Mouse (Mus musculus) natural killer cell, adult 2 months (primary cell): ENCODE measurements around the gene Kcnk13.
"Not testable (repeated sequence)": the region's sequence is repeated elsewhere in the genome, so short reads cannot be mapped to it uniquely, and the experiment has no call there.

Experiments used
- DNase-seq, 2 experiments: peaks; one replicate each; pipeline ENCODE4 v3.0.0; 2022; ENCODE audit warnings: low spot score in 2 of 2

The Kcnk13 gene

DNA sequence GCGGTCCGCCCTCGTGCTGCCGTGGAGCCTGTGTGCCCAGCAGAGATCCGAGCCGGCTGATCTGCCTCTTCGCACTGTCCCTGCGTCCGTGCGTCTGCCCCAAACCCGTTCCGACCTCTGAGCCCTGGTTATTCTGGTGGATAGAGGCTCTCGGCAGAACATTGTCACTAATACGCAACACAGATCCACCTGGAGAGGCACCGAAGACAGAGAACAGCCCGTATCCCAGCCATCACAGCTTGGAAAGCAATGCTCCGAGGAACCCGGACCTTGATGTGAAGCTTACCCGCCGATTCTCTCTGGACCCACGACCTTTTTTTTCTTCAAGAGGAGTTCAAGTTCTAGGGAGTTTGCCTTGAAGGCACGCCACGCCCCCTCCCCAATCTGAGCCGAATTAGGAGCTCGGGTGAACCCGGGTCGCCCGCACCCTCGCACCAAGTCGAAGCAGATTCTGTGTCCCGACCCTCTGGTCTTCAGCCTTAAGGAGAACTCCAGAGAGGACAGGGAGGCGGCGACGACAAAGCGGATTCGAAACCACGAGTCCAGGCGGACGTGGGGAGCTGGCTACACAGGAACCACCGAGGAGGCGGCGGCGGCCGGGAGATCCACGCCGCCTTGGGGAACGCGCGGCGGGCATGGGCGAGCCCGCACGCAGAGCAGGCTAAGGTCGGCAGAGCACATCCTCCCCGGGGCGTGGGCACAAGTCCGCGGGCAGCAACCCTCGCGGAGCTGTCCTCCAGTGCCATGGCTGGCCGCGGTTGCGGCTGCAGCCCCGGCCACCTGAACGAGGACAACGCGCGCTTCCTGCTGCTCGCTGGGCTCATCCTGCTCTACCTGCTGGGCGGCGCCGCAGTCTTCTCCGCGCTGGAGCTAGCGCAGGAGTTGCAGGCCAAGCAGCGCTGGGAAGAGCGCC, 1.2 kb downstream of the Kcnk13 start:
- no peak for DNase-seq

DNA sequence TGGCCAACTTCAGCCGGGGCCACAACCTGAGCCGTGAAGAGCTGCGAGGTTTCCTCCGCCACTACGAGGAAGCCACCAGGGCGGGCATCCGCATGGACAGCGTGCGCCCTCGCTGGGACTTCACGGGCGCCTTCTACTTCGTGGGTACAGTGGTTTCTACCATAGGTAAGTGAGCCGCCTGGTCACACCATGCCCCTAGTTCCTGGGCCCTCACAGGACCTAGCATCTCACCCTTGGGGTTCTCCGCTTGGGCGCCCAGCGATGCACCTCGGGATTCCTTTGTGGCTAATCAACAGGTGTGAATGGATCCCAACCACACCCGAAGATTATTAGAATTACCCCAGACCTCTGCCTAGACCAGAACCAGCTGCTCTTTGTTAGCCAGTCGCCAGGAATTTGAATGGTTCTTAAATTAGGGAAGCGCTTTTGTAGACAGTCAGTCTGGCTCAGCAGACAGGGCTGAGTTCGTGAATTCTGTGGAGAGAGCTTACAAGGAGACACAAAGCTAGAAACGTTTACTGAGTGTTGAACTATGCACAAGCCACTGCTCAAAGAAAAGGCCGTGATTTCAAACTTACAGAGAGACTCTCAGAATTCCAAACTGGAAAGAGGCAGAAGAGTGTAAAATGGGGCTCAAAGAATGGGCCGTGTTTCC, 1.9 kb downstream of the Kcnk13 start:
- peak in 1 of 2 experiments; percentile 9 for DNase-seq

DNA sequence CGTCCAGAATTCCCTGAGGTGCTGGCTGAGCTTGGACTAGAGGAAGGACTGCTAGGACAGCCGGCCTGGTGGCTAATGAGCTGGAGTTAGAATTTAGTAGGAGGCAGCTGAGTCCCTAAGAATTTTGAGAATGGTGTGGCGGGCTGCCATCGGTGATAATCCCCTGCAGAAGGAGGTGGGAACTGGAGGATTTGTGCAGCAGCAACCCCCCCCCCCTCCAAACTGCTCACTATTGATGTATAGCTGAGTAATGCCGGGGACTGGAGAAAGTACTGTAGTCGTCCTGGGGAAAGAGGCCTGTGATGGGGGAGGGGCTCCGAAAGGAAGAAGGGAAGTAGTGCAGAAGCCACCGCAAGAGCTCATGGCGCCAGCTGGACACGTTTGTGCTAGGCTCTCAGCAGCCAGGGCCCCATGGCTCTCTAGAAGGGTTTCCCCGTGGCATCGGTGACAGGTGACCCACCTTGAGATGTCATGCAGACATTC, 2.6 kb downstream of the Kcnk13 start:
- DNase-seq, result no peak

DNA sequence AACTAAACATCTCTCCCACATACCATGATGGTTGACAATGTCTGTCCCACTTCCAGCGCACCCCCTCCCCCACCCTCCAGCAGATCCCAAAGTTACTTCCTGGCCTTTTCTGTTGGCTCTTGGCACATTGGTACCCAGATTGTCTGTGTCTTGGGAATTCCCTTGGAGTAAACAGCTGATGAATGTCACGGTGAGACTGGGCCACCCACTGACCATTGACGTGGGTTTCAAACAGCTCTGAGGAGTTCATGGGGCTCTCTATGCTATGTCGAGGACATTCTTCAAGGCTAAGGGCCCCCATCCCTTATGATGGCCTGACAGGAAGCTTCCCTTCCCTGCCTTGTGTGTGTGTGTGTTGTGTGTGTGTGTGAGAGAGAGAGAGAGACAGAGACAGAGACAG, 5.6 kb downstream of the Kcnk13 start:
- DNase-seq, result no peak

DNA sequence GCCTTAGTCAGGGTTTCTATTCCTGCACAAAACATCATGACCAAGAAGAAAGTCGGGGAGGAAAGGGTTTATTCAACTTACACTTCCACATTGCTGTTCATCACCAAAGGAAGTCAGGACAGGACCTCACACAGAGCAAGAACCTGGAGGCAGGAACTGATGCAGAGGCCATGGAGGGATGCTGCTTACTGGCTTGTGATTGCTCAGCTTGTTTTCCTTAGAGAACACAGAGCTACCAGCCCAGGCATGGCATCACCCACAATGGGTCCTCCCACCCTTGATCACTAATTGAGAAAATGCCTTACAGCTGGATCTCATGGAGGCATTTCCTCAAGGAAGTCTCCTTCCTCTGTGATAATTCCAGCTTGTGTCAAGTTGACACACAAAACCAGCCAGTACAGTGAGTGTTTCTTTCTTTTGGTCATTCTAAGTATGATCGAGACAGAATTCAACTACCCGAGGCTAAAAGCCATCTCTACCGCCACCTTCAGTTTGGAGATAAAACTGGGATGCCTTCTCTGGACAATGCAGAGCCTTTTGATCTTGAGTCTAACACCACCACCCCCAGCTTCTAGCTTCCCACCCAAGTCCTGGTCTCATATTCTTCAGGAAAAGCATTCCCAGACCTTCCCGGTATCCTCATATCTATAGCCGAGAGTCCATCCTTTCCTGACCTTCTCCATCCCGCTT, 7.1 kb downstream of the Kcnk13 start:
- not testable (repeated sequence) for DNase-seq

DNA sequence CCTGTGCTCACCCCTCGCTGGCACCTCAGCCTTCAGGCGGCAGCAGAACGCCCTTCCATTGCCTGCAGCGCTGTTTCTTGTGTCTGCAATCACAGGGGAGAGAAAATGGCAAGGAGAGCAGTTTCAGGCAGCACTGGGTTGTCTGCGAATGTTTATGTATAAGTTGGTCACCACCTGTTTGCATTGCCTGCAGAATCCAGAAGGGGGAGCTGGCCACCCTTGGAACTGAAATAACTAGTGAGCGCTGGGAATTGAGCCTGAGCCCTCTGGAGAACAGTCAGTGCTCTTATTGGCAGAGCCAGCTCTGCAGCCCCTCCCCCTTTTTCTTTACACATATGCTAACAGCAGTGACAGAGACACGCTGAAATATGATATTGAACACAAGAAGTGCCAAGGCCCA, 8.5 kb downstream of the Kcnk13 start:
- DNase-seq, result no peak

DNA sequence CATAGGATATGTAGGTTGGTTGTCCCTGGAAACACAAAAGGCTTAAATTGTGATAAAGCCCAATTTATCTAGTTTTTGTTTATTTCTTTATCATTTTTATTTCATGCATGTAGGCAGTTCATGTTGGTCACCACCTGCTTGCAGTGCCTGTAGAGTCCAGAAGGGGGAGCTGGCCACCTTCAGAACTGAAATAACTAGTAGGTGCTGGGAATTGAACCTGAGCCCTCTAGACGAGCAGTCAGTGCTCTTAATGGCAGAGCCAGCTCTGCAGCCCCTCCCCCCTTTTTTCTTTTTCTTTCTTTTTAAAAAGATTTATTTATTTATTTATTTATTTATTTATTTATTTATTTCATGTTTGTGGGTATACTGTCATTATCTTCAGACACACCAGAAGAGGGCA, 9.4 kb downstream of the Kcnk13 start:
- no peak for DNase-seq

DNA sequence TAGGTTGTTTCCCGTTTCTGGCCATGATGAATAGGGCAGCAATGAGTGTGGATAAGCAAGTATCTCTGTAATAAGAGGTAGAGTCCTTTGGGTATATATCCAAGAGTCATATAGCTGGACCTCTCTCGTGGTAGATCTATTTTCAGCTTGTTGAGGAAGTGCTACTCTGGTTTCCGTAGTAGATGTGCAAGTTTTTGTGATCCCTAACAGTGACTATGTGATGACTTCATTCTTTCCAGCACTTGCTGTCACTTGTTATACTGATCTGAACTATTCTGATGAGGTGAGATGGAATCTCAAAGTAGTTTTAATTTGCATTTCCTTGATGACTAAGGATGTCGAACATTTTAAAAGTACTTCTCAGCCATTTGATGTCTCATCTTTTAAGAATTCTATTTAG, 15.2 kb downstream of the Kcnk13 start:
- DNase-seq, result no peak

DNA sequence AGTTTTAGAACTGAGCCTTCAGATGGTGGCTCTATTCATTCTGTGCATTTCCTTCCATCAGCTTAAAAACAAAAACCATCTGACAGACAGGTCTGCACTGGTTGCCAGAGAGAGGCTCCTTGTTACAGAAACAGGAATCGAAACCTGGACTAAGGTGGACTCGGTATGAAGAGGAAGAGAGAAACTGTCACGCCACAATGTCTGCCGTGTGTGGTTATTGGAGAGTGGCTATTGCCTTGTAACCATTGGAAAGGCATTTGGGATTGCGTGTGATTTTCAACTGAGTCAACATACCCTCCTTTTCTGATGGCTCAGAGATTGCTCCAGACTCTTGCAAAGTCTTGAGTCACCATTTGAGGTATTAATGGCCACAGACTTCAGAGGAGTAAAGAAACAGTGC, 22.5 kb downstream of the Kcnk13 start:
- peak in 1 of 2 experiments; percentile 21 for DNase-seq

DNA sequence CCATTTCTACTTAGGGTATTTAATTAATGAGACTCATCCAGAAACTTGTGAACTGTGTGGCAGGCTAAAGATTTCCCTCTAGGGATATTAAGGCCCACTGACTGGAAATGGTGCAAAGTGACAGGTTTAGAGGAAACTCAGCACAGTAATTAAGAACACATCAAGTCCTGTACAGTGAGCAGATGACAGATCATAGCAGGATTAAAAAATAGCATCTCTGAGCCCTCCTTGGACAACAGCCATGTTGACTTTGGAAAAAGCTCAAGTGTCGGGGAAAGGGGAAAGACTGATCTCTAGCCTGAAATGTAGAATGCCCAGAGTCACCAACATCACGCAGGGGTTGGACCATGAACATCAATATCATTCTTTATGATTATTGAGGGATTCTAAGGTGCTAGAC, 23.8 kb downstream of the Kcnk13 start:
- no peak for DNase-seq

DNA sequence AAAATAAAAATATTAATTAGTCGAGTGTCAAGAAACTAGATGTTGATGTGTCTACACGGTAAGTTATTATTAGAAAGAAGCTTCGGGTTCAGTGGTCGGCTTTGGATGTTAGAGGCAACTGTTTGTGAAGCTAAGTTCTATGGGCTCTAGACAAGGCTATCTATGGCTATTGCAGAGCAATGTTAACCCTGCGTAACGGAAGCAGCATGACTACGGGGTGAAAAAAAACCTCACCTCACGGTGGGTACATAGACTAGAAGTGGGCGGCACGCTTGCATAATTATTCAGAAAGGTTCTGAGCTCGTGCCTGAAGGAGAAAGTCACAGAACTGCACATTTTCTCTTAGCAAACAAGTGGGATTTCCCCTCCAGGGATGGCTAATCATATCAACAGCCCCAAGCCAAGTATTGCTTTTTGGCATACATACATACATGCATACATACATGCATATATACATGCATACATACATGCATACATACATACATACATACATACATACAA, 28.1 kb downstream of the Kcnk13 start:
- DNase-seq, result no peak

DNA sequence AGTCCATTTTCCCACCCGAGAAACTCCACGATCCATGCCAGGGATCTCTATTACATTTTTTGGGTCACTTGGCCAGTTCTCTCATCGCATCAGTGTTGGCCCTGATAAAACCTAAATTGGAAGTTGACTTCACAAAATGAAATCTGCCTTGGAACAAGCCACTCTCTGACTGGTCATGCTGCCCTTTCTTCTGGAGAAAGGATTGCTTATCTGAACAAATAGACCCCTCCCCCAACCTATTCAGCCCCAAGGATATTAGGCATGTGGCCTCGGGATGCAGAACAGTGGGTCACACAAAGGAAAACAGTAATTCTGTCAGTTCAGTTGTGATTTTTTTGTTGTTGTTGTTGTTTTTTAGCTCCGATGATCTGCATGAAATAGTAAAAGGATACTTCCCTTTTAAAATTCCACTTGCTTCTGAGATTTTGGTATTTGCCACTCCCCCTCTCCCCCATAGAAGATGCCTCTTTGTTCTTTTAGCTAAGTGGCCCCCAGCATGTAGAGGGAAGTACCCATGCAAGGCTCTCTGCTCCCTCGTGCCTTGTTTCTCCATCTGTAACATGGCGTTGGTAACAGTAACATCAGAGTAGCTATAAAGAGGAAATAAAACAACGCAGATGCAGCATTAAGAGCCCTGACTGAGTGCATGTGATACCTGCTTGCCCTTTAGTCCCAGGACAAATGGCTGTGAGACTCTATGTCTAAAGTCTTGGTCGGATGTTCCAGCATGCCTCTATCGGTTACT, 29.0 kb downstream of the Kcnk13 start:
- no peak for DNase-seq

DNA sequence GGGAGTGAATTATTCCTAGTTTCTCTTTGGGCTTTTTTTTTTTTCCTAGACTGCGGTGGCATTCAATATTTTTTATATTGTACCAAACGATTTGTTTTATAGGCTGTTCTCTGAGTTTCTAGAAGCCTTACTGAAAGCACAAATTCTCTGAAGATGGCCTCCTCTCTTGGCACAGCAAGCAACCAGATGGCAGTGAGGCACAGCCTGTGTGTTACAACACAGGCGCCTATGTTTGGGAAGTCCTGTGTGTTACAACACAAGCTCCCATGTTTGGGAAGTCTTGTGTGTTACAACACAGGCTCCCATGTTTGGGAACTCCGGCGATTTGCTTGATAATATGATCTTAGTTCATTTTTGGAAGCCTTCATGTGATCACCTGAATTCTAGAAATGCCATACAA, 31.7 kb downstream of the Kcnk13 start:
- DNase-seq, result no peak

DNA sequence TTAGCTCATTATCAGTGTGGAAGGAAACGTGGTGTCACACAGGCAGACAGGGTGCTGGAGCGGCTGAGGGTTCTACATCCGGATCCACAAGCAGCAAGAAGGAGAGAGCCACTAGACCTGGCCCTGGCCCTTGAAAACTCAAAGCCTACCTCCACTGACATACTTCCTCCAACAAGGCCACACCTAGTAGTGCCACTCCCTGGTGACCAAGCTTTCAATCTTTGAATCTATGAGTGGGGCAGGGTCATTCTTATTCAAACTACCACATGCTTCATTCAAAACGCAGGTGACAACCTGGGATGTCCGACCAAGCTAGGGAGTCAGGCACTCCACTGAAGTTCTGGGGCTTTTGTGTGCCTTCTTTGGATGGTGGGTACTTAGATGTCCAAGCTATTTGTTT, 35.4 kb downstream of the Kcnk13 start:
- DNase-seq, result no peak

DNA sequence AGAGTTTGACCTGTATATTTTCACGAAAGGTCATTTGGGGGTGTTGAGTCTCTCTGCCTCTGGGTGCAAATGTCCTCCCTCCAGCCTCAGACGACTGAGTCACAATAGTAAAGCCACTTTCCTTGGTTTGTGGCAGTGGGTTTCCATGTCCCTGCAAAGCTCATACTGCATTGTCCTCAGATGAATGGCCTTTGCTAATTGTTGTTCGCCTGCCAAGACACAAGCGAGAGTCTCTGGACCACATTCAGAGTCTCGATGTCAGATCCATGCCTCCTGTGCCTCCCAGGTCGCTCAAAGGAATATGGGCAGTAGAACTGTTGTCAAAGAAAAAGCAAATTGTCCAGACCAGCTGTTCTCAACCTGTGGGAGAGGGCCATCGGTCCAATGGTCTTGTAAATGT, 36.1 kb downstream of the Kcnk13 start:
- DNase-seq, result no peak

DNA sequence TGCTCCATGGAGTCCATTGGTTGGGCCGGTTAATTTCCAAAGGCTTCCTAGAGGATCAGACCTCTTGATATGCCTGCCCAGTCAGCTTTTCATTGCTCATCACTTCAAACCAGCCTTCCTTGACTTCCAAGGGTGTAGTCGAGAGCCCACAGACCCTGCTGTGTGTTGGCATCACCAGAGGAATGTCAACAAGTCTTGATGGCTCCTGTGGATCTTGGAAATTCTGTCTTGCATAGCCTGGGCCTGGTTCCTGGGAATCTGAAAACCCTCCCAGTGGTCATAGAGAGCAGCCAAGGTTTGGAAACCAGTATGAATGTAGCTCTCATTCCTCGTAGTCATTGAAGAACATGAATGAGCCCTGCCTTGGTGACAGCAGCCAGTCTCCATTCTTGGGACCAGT, 36.9 kb downstream of the Kcnk13 start:
- DNase-seq, result no peak

DNA sequence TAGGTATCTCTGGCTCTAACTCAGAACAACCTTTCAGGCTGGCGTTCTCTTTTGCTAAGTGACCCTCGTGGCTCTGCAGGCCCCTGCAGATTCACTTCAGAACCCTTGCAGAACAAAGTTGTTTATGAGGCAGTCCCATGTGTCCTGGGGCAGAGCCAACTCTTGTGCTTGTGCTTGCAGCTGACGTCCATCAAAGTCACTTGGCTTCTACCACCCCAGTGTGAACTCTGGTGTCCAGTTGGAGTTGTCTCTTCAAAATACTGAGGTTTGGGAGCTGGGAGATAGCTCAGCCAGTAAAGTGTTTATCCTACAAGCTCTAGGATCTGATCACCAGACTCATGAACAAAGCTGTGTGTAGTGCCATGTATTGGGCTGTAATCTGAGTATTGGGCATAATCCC, 37.6 kb downstream of the Kcnk13 start:
- DNase-seq, result no peak

DNA sequence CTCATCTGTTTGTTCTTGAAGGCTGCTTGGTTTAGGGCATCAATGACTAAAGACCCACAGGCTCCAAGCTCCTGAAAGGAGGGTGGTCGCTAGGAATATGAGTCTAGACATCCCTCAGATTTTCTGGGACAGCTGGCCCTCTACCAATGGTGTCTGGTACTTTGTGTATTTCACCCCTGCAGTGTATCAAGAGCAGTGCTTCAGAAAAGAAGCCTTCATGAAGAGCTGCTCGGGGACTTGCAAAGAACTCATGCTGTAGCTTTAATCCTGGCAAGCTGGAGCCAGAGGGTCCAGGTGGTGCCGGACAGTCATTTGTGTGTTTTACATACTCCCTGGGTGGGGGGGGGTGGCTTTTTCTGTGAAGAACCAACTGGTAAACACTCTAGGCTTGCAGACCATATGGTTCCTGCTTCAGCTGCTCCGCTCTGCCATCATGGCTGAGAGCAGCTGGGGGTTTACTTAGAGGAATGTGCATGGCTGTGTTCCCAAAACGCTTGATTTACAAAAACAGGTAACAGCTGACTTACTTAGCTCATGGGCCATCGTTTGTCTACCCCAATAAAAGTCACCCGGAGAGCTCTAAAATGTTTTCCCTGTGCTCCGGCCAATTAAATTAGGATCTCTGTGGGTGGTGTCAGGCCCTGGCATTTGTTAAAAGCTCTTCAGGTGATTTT, 38.8 kb downstream of the Kcnk13 start:
- DNase-seq, result no peak

DNA sequence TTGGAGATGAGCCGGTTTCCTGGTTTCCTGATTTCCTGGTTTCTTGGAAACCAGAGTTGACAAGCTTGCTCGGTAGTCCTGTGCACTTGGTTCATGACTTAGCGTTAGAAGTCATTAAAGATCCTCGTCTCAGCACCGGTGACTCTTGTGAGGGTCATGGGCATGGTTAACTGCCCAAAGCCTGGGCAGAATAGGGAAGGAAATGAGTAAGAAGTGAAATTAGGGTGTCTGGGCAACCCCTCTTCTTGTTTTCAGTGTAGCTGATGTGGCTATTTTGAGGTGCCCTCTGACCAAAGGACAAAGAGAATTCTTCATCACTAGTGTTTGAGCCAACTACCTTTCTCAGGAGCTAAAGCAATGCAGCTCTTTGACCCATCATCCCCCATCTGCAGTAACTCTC, 41.0 kb downstream of the Kcnk13 start:
- peak in 1 of 2 experiments; percentile 28 for DNase-seq

DNA sequence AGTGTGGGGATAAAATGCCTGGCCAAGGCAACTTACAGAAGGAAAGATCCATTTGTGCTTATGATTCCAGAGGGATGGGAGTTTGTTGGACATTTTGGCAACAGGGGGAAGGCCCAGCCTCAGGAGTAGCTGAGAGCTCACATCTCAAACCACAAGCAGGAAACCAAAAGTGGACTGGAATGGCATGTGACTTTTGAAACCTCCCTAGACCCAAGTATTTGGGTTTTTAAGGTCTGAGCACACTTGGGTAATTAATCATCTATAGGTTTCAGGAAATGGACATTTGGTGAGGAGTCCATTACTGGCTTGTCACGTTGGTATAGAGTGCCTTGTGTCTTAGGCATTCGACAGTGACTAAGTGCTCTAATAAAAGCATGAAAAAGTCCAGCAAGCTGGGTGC, 42.4 kb downstream of the Kcnk13 start:
- DNase-seq, result no peak

DNA sequence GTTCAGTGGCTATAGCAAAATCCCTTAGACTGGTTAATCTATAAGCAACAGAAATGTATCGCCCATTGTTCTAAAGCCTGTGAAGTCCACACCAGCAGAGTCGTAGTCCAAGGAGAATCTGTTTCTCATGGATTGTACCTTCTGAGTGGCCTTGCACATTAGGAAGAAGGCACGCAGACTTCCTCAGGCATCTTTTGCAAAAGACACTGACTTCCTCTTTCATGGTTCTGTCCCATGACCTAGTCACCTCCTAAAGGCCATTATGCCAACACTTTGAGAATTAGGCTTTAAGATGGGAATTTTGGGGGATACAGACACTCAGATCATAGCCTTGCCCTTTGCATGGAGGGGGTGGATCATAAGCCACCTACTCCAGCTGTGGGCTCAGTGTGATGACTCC, 48.5 kb downstream of the Kcnk13 start:
- no peak for DNase-seq
